Mouse (Mus musculus) erythroblast, embryonic 14.5 days (primary cell): ENCODE data around the gene Rab1a. TPM values are rescaled to one million over a fixed set of nuclear protein-coding genes. Genes with fewer than 3 reads are reported as not detected.
"Not testable (repeated sequence)": the region's sequence is repeated elsewhere in the genome, so short reads cannot be mapped to it uniquely, and the experiment has no call there.

Experiments used
- H3K27me3 ChIP-seq: 2 replicates; pipeline ENCODE4 v1.6.1; 2012; ENCODE audit warnings: inconsistent platforms; ENCODE audit not compliant: control insufficient read depth
- H3K36me3 ChIP-seq: 2 replicates; pipeline ENCODE4 v1.6.1; 2012; ENCODE audit warnings: mild to moderate bottlenecking, inconsistent platforms; ENCODE audit not compliant: control insufficient read depth
- H3K4me1 ChIP-seq: 2 replicates; pipeline ENCODE4 v1.6.1; 2012; ENCODE audit warnings: inconsistent platforms; ENCODE audit not compliant: control insufficient read depth
- H3K4me3 ChIP-seq: replicated peaks from 2 replicates; pipeline ENCODE3; 2012; ENCODE audit warnings: moderate library complexity, mild to moderate bottlenecking, inconsistent platforms
- H3K9me3 ChIP-seq: 2 replicates; pipeline ENCODE4 v1.6.1; 2012; ENCODE audit warnings: low read length, inconsistent platforms, mixed read lengths; ENCODE audit not compliant: control insufficient read depth
- GATA1 ChIP-seq: IDR thresholded peaks from 2 replicates; pipeline ENCODE4 v1.6.1; 2012; ENCODE audit warnings: low read length, inconsistent platforms, mixed read lengths
- TAL1 ChIP-seq: IDR thresholded peaks from 3 replicates; pipeline ENCODE4 v1.6.1; 2012; ENCODE audit warnings: low read length, inconsistent platforms, mixed read lengths
- polyA plus RNA-seq: library from polyadenylated mRNA; stranded (reverse); fragments of >175 nt; gene quantifications from 2 replicates; pipeline ENCODE4 v1.2.3, GENCODE M21; 2012

Rab1a gene
- polyA plus RNA-seq, 1 experiment, result 2.8 TPM

- no peaks in the 10 kb centered on the region for H3K27me3 ChIP-seq
- no peaks in the 10 kb centered on the region for H3K9me3 ChIP-seq
- H3K4me1 ChIP-seq, result peaks cover 21% of the 10 kb centered on the region
- no peak overlapping the region for H3K4me3 ChIP-seq
- no peak for TF ChIP-seq TAL1
- TF ChIP-seq GATA1, result no peak
- peaks cover 62% of the 10 kb centered on the region for H3K36me3 ChIP-seq
Measured at GRCm38 (mm10) chr11:20214779-20215178, 13.5 kb downstream of the Rab1a start.

DNA sequence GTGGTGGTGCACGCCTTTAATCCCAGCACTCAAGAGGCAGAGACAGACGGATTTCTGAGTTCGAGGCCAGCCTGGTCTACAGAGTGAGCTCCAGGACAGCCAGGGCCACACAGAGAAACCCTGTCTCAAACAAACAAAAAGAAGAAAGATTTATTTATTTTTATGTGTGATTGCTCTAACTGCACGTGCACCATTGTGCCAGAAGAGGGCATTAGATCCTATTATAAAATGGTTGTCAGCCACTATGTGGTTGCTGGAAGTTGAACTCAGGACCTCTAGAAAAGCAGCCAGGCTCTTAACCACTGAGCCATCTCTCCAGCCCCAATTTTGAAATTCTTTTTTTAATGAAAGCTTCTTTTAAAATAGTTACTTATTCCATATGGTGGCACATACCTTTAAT lies 15.2 kb downstream of the Rab1a start:
- peaks cover 10% of the 10 kb centered on the region for H3K4me1 ChIP-seq
- no peak overlapping the region for H3K4me3 ChIP-seq
- H3K9me3 ChIP-seq, result no peaks in the 10 kb centered on the region
- H3K36me3 ChIP-seq, result peaks cover 73% of the 10 kb centered on the region
- H3K27me3 ChIP-seq, result no peaks in the 10 kb centered on the region
- TF ChIP-seq TAL1 (no peak), GATA1 (no peak)

DNA sequence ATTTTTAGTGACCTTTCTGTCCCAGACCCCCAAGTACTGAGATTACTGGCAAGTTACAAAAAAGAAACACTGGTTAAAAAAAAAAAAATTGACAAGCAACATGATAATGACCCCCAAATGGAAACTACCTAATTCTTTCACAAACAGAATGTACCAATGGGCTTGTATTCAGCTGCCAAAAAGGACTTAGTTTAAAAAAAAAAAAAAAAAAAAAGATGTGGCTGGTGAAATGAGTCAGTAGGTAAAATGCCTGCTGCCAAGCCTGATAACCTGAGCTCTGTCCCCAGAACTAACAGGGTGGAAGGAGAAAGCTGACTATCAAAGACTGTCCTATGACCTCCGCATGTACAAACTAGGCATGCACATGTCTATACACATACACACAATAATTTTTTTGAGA lies 16.0 kb downstream of the Rab1a start:
- Histone ChIP-seq H3K4me1 (peaks cover 10% of the 10 kb centered on the region), H3K36me3 (peaks cover 78% of the 10 kb centered on the region), H3K27me3 (no peaks in the 10 kb centered on the region), H3K4me3 (no peak overlapping the region), H3K9me3 (no peaks in the 10 kb centered on the region)
- TF ChIP-seq TAL1 (no peak), GATA1 (no peak)

- H3K27me3 ChIP-seq, H3K9me3 ChIP-seq, H3K4me3 ChIP-seq, H3K4me1 ChIP-seq: not testable (repeated sequence)
- H3K36me3 ChIP-seq, result peaks cover 94% of the 10 kb centered on the region
Measured at GRCm38 (mm10) chr11:20221671-20222070, 20.4 kb downstream of the Rab1a start.

DNA sequence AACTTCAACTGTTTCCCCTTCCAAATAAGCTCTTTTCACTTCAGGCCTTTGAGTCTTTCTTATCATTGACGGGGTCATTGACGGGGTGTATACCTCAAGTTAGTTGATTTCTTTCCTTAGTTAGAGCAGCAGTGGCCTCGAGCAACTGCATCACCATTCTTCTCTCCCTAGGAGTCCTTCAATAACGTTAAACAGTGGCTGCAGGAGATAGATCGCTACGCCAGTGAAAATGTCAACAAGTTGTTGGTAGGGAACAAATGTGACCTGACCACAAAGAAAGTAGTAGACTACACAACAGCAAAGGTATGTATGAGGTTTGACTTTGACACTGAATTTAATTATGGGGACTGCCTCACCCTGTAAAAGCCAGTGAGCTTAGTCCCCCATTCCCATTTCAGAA lies 23.0 kb downstream of the Rab1a start:
- no peak for TF ChIP-seq GATA1
- no peak for TF ChIP-seq TAL1
- Histone ChIP-seq H3K4me3 (no peak overlapping the region), H3K27me3 (no peaks in the 10 kb centered on the region), H3K4me1 (no peaks in the 10 kb centered on the region), H3K36me3 (peaks cover 94% of the 10 kb centered on the region), H3K9me3 (no peaks in the 10 kb centered on the region)

DNA sequence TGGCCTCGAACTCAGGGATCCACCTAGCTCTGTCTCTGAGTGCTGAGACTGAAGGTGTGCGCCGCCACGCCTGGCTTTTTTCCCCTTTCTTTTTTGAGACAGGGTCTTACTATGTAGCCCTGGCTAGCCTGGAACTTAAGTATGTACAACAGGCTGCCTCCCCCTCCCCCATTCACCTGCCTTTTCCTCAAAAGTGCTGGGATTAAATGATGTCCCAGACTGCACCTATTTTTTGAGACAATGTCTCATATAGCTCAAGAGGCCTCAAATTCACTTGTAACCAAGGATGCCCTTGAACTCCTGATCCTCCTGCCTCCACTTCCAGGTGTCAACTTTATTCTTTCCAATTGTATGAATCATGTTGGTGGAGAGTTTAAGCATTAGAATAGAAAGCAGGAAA lies 24.7 kb downstream of the Rab1a start:
- TF ChIP-seq GATA1 (no peak), TAL1 (no peak)
- Histone ChIP-seq H3K4me1 (peaks cover 11% of the 10 kb centered on the region), H3K27me3 (no peaks in the 10 kb centered on the region), H3K9me3 (no peaks in the 10 kb centered on the region), H3K4me3 (no peak overlapping the region), H3K36me3 (peaks cover 95% of the 10 kb centered on the region)

GRCm38 (mm10) chr11:20228666-20229065 lies 27.4 kb downstream of the Rab1a start:
- peaks cover 16% of the 10 kb centered on the region for H3K4me1 ChIP-seq
- TF ChIP-seq TAL1 (no peak), GATA1 (no peak)

DNA sequence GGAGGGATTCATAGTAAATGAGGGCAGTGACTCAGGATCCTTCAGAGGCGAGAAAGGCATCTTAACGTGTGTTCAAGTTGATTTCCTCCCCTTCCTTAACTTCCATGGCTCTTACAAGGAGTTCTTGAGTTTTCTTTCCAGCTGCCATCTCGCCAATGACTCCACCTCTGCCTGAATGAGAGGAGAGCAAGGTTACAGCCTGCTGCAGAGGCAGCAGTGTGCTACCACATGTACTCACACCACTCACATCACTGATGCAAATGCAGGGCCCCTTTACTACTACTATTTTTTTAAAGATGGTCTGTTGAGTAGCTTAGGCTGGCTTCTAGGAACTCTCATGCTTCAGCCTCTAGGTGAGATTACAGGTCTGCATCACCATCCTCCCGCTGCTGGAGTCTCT lies 28.1 kb downstream of the Rab1a start:
- Histone ChIP-seq H3K27me3 (no peaks in the 10 kb centered on the region), H3K4me1 (peaks cover 16% of the 10 kb centered on the region), H3K4me3 (no peak overlapping the region), H3K36me3 (peaks cover 94% of the 10 kb centered on the region), H3K9me3 (no peaks in the 10 kb centered on the region)
- no peak for TF ChIP-seq GATA1
- TF ChIP-seq TAL1, result no peak

More at GRCm38 (mm10) chr11:20228666-20229065, 27.4 kb downstream of the Rab1a start:
- no peaks in the 10 kb centered on the region for H3K9me3 ChIP-seq
- H3K27me3 ChIP-seq, result no peaks in the 10 kb centered on the region
- H3K36me3 ChIP-seq, result peaks cover 96% of the 10 kb centered on the region
- H3K4me3 ChIP-seq, result no peak overlapping the region

DNA sequence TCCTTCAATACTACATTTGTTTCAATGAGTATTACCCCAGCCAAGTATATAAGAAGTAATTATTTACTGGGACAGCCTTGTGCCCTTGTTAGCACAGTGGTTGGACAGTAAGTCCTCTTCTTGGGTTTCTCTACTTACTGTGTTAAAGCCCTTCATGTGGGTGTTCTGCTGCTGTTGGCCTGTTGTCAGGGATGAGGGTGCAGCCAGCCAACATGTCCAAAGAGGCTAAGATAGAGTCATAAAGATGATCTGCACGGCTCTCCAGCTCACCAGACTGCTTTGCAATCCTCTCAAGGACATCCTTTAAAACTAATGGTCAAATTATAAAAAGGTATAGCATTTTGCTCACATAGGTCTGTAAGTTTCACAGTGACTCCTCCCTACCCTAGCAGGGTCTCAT lies 29.1 kb downstream of the Rab1a start:
- peaks cover 16% of the 10 kb centered on the region for H3K4me1 ChIP-seq
- no peaks in the 10 kb centered on the region for H3K9me3 ChIP-seq
- no peaks in the 10 kb centered on the region for H3K27me3 ChIP-seq
- H3K36me3 ChIP-seq, result peaks cover 94% of the 10 kb centered on the region
- no peak for TF ChIP-seq TAL1
- TF ChIP-seq GATA1, result no peak
- no peak overlapping the region for H3K4me3 ChIP-seq

- TF ChIP-seq TAL1 (no peak), GATA1 (no peak)
- no peaks in the 10 kb centered on the region for H3K9me3 ChIP-seq
- H3K4me3 ChIP-seq, result no peak overlapping the region
- peaks cover 16% of the 10 kb centered on the region for H3K4me1 ChIP-seq
- peaks cover 94% of the 10 kb centered on the region for H3K36me3 ChIP-seq
- no peaks in the 10 kb centered on the region for H3K27me3 ChIP-seq
Measured at GRCm38 (mm10) chr11:20231128-20231878, 30.1 kb downstream of the Rab1a start.
